In genomic region chr7:127776878-127777473, GRCm38 (mm10) we compare ENCODE assay signal across 8 mouse cellular contexts. TPM values are rescaled to one million over a fixed set of nuclear protein-coding genes. Genes with fewer than 3 reads are reported as not detected.
A peak's percentile ranks its signal among the peaks of the same experiment; 100 is the strongest.
DNase-seq lines count a peak whose midpoint lies in the region; ATAC-seq and TF ChIP-seq lines count a peak whose summit lies in the region.

No protein-coding gene starts in this region.

- peak overlapping the region; percentile 89 for H3K4me3 ChIP-seq in E14TG2a.4 (replicated peaks; ENCODE audit: low read length)
- peak overlapping the region; percentile 88 for H3K4me3 ChIP-seq in forebrain, embryonic 13.5 days
- peak overlapping the region; percentile 88 for H3K4me3 ChIP-seq in neural tube, embryonic 15.5 days (replicated peaks)

- peak overlapping the region; percentile 97 for H3K27ac ChIP-seq in forebrain, embryonic 13.5 days
- H3K27ac ChIP-seq in neural tube, embryonic 15.5 days (replicated peaks) = peak overlapping the region; percentile 98

- peak; percentile 96 for DNase-seq in c-Kit-positive CD71-positive TER-119-positive erythroid progenitor cells, embryonic 14.5 days (ENCODE audit: low spot score)
- DNase-seq in heart, postnatal 14 days = peak; percentile 97
- peak; percentile 96 for DNase-seq in layer of hippocampus, adult 11-12 months (ENCODE audit: low spot score)
- DNase-seq in lung, adult 18-20 months = peak; percentile 96 to 97
- peak; percentile 96 for DNase-seq in testis, postnatal 14 days (ENCODE audit: low spot score)

- intact Hi-C loops in heart, postnatal 14 days (cut with DNase I) = loop anchor here (5.0 kb wide), 1 partner anchor 100 kb away; the partner anchor contains the start of genes Zfp646 and Zfp668

- WGBS in forebrain, embryonic 13.5 days = under 1% methylated on average over 38 of the region's 70 CpGs
- under 1% methylated on average over 64 of the region's 70 CpGs for WGBS in neural tube, embryonic 15.5 days

- no peaks in the 10 kb centered on the region for H3K27me3 ChIP-seq in E14TG2a.4 (ENCODE audit: insufficient read depth, low read length)
- no peaks in the 10 kb centered on the region for H3K27me3 ChIP-seq in forebrain, embryonic 13.5 days
- no peaks in the 10 kb centered on the region for H3K27me3 ChIP-seq in neural tube, embryonic 15.5 days (replicated peaks)

- TF ChIP-seq CTCF in E14TG2a.4 (conservative IDR thresholded peaks at IDR 0.05; ENCODE audit: low read length) = no peak

- peaks cover 63% of the 10 kb centered on the region for H3K36me3 ChIP-seq in E14TG2a.4 (ENCODE audit: insufficient read depth, low read length)
- peaks cover 35% of the 10 kb centered on the region for H3K36me3 ChIP-seq in forebrain, embryonic 13.5 days (ENCODE audit: poor library complexity, severe bottlenecking)
- peaks cover 30% of the 10 kb centered on the region for H3K36me3 ChIP-seq in neural tube, embryonic 15.5 days

- no peaks in the 10 kb centered on the region for H3K9me3 ChIP-seq in E14TG2a.4 (ENCODE audit: low read length)
- no peaks in the 10 kb centered on the region for H3K9me3 ChIP-seq in forebrain, embryonic 13.5 days (replicated peaks)
- no peaks in the 10 kb centered on the region for H3K9me3 ChIP-seq in neural tube, embryonic 15.5 days (replicated peaks)

- peak; percentile 92 for ATAC-seq in forebrain, embryonic 13.5 days
- ATAC-seq in neural tube, embryonic 15.5 days (ENCODE audit: low FRiP score) = peak; percentile 95

- peaks cover 53% of the 10 kb centered on the region for H3K4me1 ChIP-seq in E14TG2a.4 (replicated peaks; ENCODE audit: low read depth, low read length)
- peaks cover 18% of the 10 kb centered on the region for H3K4me1 ChIP-seq in forebrain, embryonic 13.5 days
- H3K4me1 ChIP-seq in neural tube, embryonic 15.5 days = peaks cover 24% of the 10 kb centered on the region

- peak overlapping the region; percentile 90 for H3K9ac ChIP-seq in forebrain, embryonic 13.5 days
- peak overlapping the region; percentile 86 for H3K9ac ChIP-seq in neural tube, embryonic 15.5 days (replicated peaks)

- H3K4me2 ChIP-seq in forebrain, embryonic 13.5 days = peak overlapping the region; percentile 92
- H3K4me2 ChIP-seq in neural tube, embryonic 15.5 days = peak overlapping the region; percentile 86

RNA-seq across cellular contexts. Expression of gene Setd1a, which starts 0.5 kb away (rescaled TPM):
- 20.0 and 21.5 TPM in 2 replicates for polyA plus RNA-seq in forebrain, embryonic 13.5 days (2015; fragmentation: Nextera tagmentation; extraction: Ambion mirVana)
- 10 to 100 TPM; 21.0 to 22.3 TPM for total RNA-seq in heart, postnatal 14 days (2021)
- polyA plus RNA-seq in neural tube, embryonic 15.5 days (2015; fragmentation: Nextera tagmentation; extraction: Ambion mirVana) = 17.8 and 19.5 TPM in 2 replicates

RNA-seq across cellular contexts. Expression of gene Orai3, which starts 7.4 kb away (rescaled TPM):
- polyA plus RNA-seq in forebrain, embryonic 13.5 days (2015; fragmentation: Nextera tagmentation; extraction: Ambion mirVana) = 4.8 and 5.4 TPM in 2 replicates
- total RNA-seq in heart, postnatal 14 days (2021) = 10 to 100 TPM; 16.6 to 17.3 TPM
- 8.6 and 13.5 TPM in 2 replicates for polyA plus RNA-seq in neural tube, embryonic 15.5 days (2015; fragmentation: Nextera tagmentation; extraction: Ambion mirVana)

RNA-seq across cellular contexts. Expression of gene Gm49388, which starts 8.4 kb away (rescaled TPM):
- polyA plus RNA-seq in forebrain, embryonic 13.5 days (2015; fragmentation: Nextera tagmentation; extraction: Ambion mirVana) = not detected in 2 replicates
- 1 to 10 TPM; 2.7 to 3.0 TPM for total RNA-seq in heart, postnatal 14 days (2021)
- not detected in 2 replicates for polyA plus RNA-seq in neural tube, embryonic 15.5 days (2015; fragmentation: Nextera tagmentation; extraction: Ambion mirVana)

RNA-seq across cellular contexts. Expression of gene Hsd3b7, which starts 23.4 kb away (rescaled TPM):
- polyA plus RNA-seq in forebrain, embryonic 13.5 days (2015; fragmentation: Nextera tagmentation; extraction: Ambion mirVana) = 5.0 and 7.5 TPM in 2 replicates
- total RNA-seq in heart, postnatal 14 days (2021) = 10 to 100 TPM; 14.9 to 18.4 TPM
- polyA plus RNA-seq in neural tube, embryonic 15.5 days (2015; fragmentation: Nextera tagmentation; extraction: Ambion mirVana) = 9.8 and 11.6 TPM in 2 replicates

RNA-seq across cellular contexts. Expression of gene Fbxl19, which starts 32.6 kb away (rescaled TPM):
- 7.7 and 9.6 TPM in 2 replicates for polyA plus RNA-seq in forebrain, embryonic 13.5 days (2015; fragmentation: Nextera tagmentation; extraction: Ambion mirVana)
- 1 to 10 TPM; 4.8 to 5.7 TPM for total RNA-seq in heart, postnatal 14 days (2021)
- polyA plus RNA-seq in neural tube, embryonic 15.5 days (2015; fragmentation: Nextera tagmentation; extraction: Ambion mirVana) = 6.9 and 8.7 TPM in 2 replicates

Comparison
In these comparisons a context has a peak if more than half of its experiments do, and no peak if none do; other contexts are left out.
1. Peak in every context shown above with its lines: DNase-seq, ATAC-seq, H3K4me3 ChIP-seq and H3K27ac ChIP-seq.